ENCODE assay signal across 16 mouse cellular contexts in the genomic region with DNA sequence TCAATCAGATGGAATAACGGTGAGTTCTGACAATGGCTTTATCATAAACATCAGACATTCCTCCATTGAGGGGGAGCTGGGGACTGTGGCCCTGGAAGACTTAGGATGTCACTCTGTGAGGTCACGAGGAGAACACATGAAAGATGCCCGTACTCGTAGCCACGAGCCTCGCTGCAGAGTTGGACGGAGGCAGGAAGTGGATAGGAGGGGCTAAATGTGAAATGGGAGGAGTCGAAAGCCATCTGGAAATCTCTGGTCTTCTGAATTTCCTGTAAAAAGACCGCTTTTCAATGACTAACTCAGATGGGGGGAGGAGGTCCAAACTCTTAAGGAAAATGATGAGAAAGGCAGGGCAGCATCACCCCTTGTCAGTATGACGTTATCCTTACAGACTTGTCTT.
DNase-seq lines count a peak whose midpoint lies in the region; ATAC-seq and TF ChIP-seq lines count a peak whose summit lies in the region.
"Had no signal": no experiment of that assay in that cellular context is flagged by ENCODE, and none has a peak within 500 bp of the region (broad histone marks: within the 10 kb centered on the region; RNA-seq: fewer than 3 reads in every experiment).

No protein-coding gene starts in this region.

- 0 out of 2 replicates have a peak overlapping the region, but pooled peaks have one; percentile 21 for H3K4me3 ChIP-seq in heart, embryonic 12.5 days
- H3K4me3 ChIP-seq in layer of hippocampus, adult 2 months = peak overlapping the region; percentile 30
- no peak overlapping the region for H3K4me3 ChIP-seq in intestine, postnatal 0 days (ENCODE audit: low read depth, low read length)
- no peak overlapping the region for H3K4me3 ChIP-seq in midbrain, embryonic 16.5 days (ENCODE audit: low read depth, low read length)
- H3K4me3 ChIP-seq: embryonic facial prominence, embryonic 12.5 days had no signal

- peaks cover 8% of the 10 kb centered on the region; the same call in 1 of the 2 replicates for H3K4me1 ChIP-seq in heart, embryonic 12.5 days (replicated peaks)
- H3K4me1 ChIP-seq in intestine, postnatal 0 days (replicated peaks; ENCODE audit: control insufficient read depth, insufficient read depth, low read length) = no peaks in the 10 kb centered on the region
- H3K4me1 ChIP-seq in midbrain, embryonic 16.5 days (ENCODE audit: control insufficient read depth, insufficient read depth, low read length) = no peaks in the 10 kb centered on the region
- H3K4me1 ChIP-seq: embryonic facial prominence, embryonic 12.5 days had no signal

- H3K4me2 ChIP-seq in heart, embryonic 12.5 days = peak overlapping the region; percentile 48
- H3K4me2 ChIP-seq in intestine, postnatal 0 days (replicated peaks; ENCODE audit: low read depth) = peak overlapping the region; percentile 32; the same call in 1 of the 2 replicates
- H3K4me2 ChIP-seq in midbrain, embryonic 16.5 days (ENCODE audit: low read length) = no peak overlapping the region
- H3K4me2 ChIP-seq: embryonic facial prominence, embryonic 12.5 days; midbrain, embryonic 11.5 days had no signal

- H3K36me3 ChIP-seq in heart, embryonic 12.5 days = no peaks in the 10 kb centered on the region
- no peaks in the 10 kb centered on the region for H3K36me3 ChIP-seq in intestine, postnatal 0 days (ENCODE audit: control insufficient read depth, insufficient read depth)
- no peaks in the 10 kb centered on the region for H3K36me3 ChIP-seq in midbrain, embryonic 16.5 days (ENCODE audit: control insufficient read depth, insufficient read depth, low read length)
- H3K36me3 ChIP-seq: embryonic facial prominence, embryonic 12.5 days had no signal

- DNase-seq in heart, adult 8-10 months (ENCODE audit: low spot score) = no peak
- DNase-seq in layer of hippocampus, adult 2 months (ENCODE audit: low spot score in 2 of 2) = no peak
- DNase-seq in layer of hippocampus, adult 8-10 months (ENCODE audit: low spot score in 2 of 2) = no peak
- peak; percentile 59 for DNase-seq in MN1 (ENCODE audit: low spot score)
- no peak for DNase-seq in spleen, adult 18-20 months
- DNase-seq: adrenal gland, postnatal 25 days; cerebellum, adult 2 months; forebrain, postnatal 0 days; left cerebral cortex, postnatal 4 days had no signal

- no peak for ATAC-seq in heart, embryonic 12.5 days (ENCODE audit: insufficient number of reproducible peaks, low FRiP score)
- no peak for ATAC-seq in intestine, postnatal 0 days
- ATAC-seq in midbrain, embryonic 16.5 days = no peak
- ATAC-seq: forebrain, postnatal 0 days; hindbrain, postnatal 0 days had no signal

- H3K9ac ChIP-seq in heart, embryonic 12.5 days = no peak overlapping the region
- no peak overlapping the region for H3K9ac ChIP-seq in intestine, postnatal 0 days (ENCODE audit: low read depth, low read length)
- H3K9ac ChIP-seq in midbrain, embryonic 16.5 days (ENCODE audit: low read depth, low read length) = no peak overlapping the region
- H3K9ac ChIP-seq: embryonic facial prominence, embryonic 12.5 days; forebrain, postnatal 0 days had no signal

- WGBS in heart, embryonic 12.5 days = 55% methylated on average over 10 of the region's 10 CpGs
- WGBS in intestine, postnatal 0 days = 53% methylated on average over 10 of the region's 10 CpGs
- 83% methylated on average over 10 of the region's 10 CpGs for WGBS in midbrain, embryonic 16.5 days

- no peaks in the 10 kb centered on the region for H3K9me3 ChIP-seq in heart, embryonic 12.5 days (replicated peaks)
- no peaks in the 10 kb centered on the region for H3K9me3 ChIP-seq in intestine, postnatal 0 days (ENCODE audit: control insufficient read depth)
- H3K9me3 ChIP-seq in midbrain, embryonic 16.5 days (replicated peaks; ENCODE audit: control insufficient read depth, low read length, poor library complexity, severe bottlenecking) = no peaks in the 10 kb centered on the region
- H3K9me3 ChIP-seq: embryonic facial prominence, embryonic 12.5 days had no signal

- H3K27me3 ChIP-seq in heart, embryonic 12.5 days (replicated peaks) = no peaks in the 10 kb centered on the region; the same call in 1 of the 2 replicates
- H3K27me3 ChIP-seq in intestine, postnatal 0 days (replicated peaks; ENCODE audit: control insufficient read depth, insufficient read depth, low read length) = no peaks in the 10 kb centered on the region
- H3K27me3 ChIP-seq in midbrain, embryonic 16.5 days (ENCODE audit: control insufficient read depth, insufficient read depth, low read depth, low read length) = no peaks in the 10 kb centered on the region
- H3K27me3 ChIP-seq: embryonic facial prominence, embryonic 12.5 days had no signal

- no peak for TF ChIP-seq CTCF in layer of hippocampus, adult 2 months (conservative IDR thresholded peaks at IDR 0.05)
- no peak for TF ChIP-seq CTCF in intestine, postnatal 0 days (IDR thresholded peaks at IDR 0.05; ENCODE audit: low read depth)

- H3K27ac ChIP-seq in heart, embryonic 12.5 days (ENCODE audit: poor library complexity, severe bottlenecking) = no peak overlapping the region
- H3K27ac ChIP-seq in layer of hippocampus, adult 2 months = no peak overlapping the region
- no peak overlapping the region for H3K27ac ChIP-seq in intestine, postnatal 0 days (ENCODE audit: low read depth, low read length)
- no peak overlapping the region for H3K27ac ChIP-seq in midbrain, embryonic 16.5 days (ENCODE audit: low read length)
- H3K27ac ChIP-seq: embryonic facial prominence, embryonic 12.5 days; hindbrain, postnatal 0 days; macrophage had no signal

Comparison
In these comparisons a context has a peak if more than half of its experiments do, and no peak if none do; other contexts are left out.
1. H3K4me3 ChIP-seq: peak in heart, embryonic 12.5 days (single experiment) and layer of hippocampus, adult 2 months (single experiment); none in intestine, postnatal 0 days (single experiment) and midbrain, embryonic 16.5 days (single experiment).